Mouse (Mus musculus) embryonic facial prominence, embryonic 11.5 days (tissue): Measurements from ENCODE around the gene Fam169a. TPM values are rescaled to one million over a fixed set of nuclear protein-coding genes. Genes with fewer than 3 reads are reported as not detected.

ENCODE experiments used
- ATAC-seq: fragments of 200-750 bp; cut with Nextera tagmentation; replicated peaks from 2 replicates; pipeline ENCODE4 v1.8.0; 2017; ENCODE audit warnings: low read depth; ENCODE audit not compliant: insufficient number of reproducible peaks, low FRiP score, low TSS enrichment
- DNase-seq: peaks from one replicate; pipeline ENCODE4 v3.0.0-alpha.2; 2015; ENCODE audit warnings: low spot score
- H3K27ac ChIP-seq: fragments of 300-500 bp; sonication (generic); replicated peaks from 2 replicates; pipeline ENCODE4 v1.5.1; 2014; ENCODE audit warnings: mild to moderate bottlenecking, low read depth, low read length, control low read depth
- H3K27me3 ChIP-seq: fragments of 300-500 bp; sonication (generic); 2 replicates; pipeline ENCODE4 v1.6.1; 2014; ENCODE audit warnings: mild to moderate bottlenecking, low read length, moderate library complexity, mixed read lengths; ENCODE audit not compliant: control insufficient read depth, insufficient read depth
- H3K36me3 ChIP-seq: fragments of 300-500 bp; sonication (generic); replicated peaks from 2 replicates; pipeline ENCODE4 v1.6.1; 2014; ENCODE audit warnings: low read depth, mild to moderate bottlenecking, low read length, moderate library complexity, mixed read lengths; ENCODE audit not compliant: control insufficient read depth, insufficient read depth
- H3K4me1 ChIP-seq: fragments of 300-500 bp; sonication (generic); 2 replicates; pipeline ENCODE4 v1.6.1; 2014; ENCODE audit warnings: low read length, mixed read lengths; ENCODE audit not compliant: control insufficient read depth, insufficient read depth
- H3K4me2 ChIP-seq: fragments of 300-500 bp; sonication (generic); 2 replicates; pipeline ENCODE4 v1.6.1; 2014; ENCODE audit warnings: low read depth, mild to moderate bottlenecking, control low read depth, low read length, moderate library complexity
- H3K4me3 ChIP-seq: fragments of 300-500 bp; sonication (generic); 2 replicates; pipeline ENCODE4 v1.5.1; 2014; ENCODE audit warnings: low read depth, low read length, control low read depth
- H3K9ac ChIP-seq: fragments of 300-500 bp; sonication (generic); replicated peaks from 2 replicates; pipeline ENCODE4 v1.6.1; 2014; ENCODE audit warnings: mild to moderate bottlenecking, control low read depth, low read length
- H3K9me3 ChIP-seq: fragments of 300-500 bp; sonication (generic); replicated peaks from 2 replicates; pipeline ENCODE4 v1.6.1; 2016; ENCODE audit warnings: mild to moderate bottlenecking, low read length, inconsistent platforms, mixed read lengths; ENCODE audit not compliant: control insufficient read depth
- WGBS: fragments of 180-500 bp; shearing (Covaris S2); extraction: QIAGEN DNeasy Blood & Tissue Kit; methylation state at CpG from one replicate; pipeline ENCODE4 v1.1.7; 2014; 5-methylcytosine and 5-hydroxymethylcytosine counted together
- polyA plus RNA-seq: library from polyadenylated mRNA; unstranded; fragments of >200 nt; fragmentation: Nextera tagmentation; extraction: Ambion mirVana; gene quantifications from 2 replicates; pipeline ENCODE4 v1.2.1, GENCODE M21; 2014

The Fam169a gene
- 8.9 and 9.1 TPM in 2 replicates for polyA plus RNA-seq

- H3K4me1 ChIP-seq, result no peaks in the 10 kb centered on the region
- no peaks in the 10 kb centered on the region for H3K9me3 ChIP-seq
- H3K4me2 ChIP-seq, result no peak within 1 kb of the TSS
- H3K27ac ChIP-seq, result no peak within 1 kb of the TSS
- DNase-seq (no peak), ATAC-seq (no peak)
- no peaks in the 10 kb centered on the region for H3K36me3 ChIP-seq
- no peak within 1 kb of the TSS for H3K4me3 ChIP-seq
- H3K9ac ChIP-seq, result no peak within 1 kb of the TSS
- no peaks in the 10 kb centered on the region for H3K27me3 ChIP-seq
- 36% methylated on average over 15 of the region's 15 CpGs for WGBS
Observed at GRCm38 (mm10) chr13:97066649-97067550, at the start of gene Fam169a. Gene Fam169a, plus strand, starts transcription at chr13:97067286.

- ATAC-seq (no peak), DNase-seq (no peak)
- Histone ChIP-seq H3K4me2 (no peak overlapping the region), H3K27me3 (no peaks in the 10 kb centered on the region), H3K36me3 (no peaks in the 10 kb centered on the region), H3K27ac (no peak overlapping the region), H3K4me3 (no peak overlapping the region), H3K9me3 (no peaks in the 10 kb centered on the region), H3K4me1 (no peaks in the 10 kb centered on the region), H3K9ac (no peak overlapping the region)
- WGBS, result 82% methylated on average over 3 of the region's 3 CpGs
Observed at GRCm38 (mm10) chr13:97017711-97018110, 49.4 kb upstream of the Fam169a start.

GRCm38 (mm10) chr13:97020122-97020521, 47.0 kb upstream of the Fam169a start:
- Histone ChIP-seq H3K27me3 (no peaks in the 10 kb centered on the region), H3K27ac (no peak overlapping the region), H3K4me1 (no peaks in the 10 kb centered on the region), H3K9me3 (no peaks in the 10 kb centered on the region), H3K36me3 (no peaks in the 10 kb centered on the region), H3K4me3 (no peak overlapping the region), H3K9ac (no peak overlapping the region), H3K4me2 (no peak overlapping the region)
- DNase-seq, result no peak
- WGBS, result 83% methylated on average over 5 of the region's 5 CpGs
- no peak for ATAC-seq

GRCm38 (mm10) chr13:97021906-97022305, 45.2 kb upstream of the Fam169a start:
- DNase-seq (no peak), ATAC-seq (no peak)
- H3K4me1 ChIP-seq, result no peaks in the 10 kb centered on the region
- no peaks in the 10 kb centered on the region for H3K27me3 ChIP-seq
- 50% methylated on average over 4 of the region's 4 CpGs for WGBS
- no peak overlapping the region for H3K27ac ChIP-seq
- no peaks in the 10 kb centered on the region for H3K36me3 ChIP-seq
- no peak overlapping the region for H3K4me2 ChIP-seq
- H3K9ac ChIP-seq, result no peak overlapping the region
- H3K9me3 ChIP-seq, result no peaks in the 10 kb centered on the region
- H3K4me3 ChIP-seq, result no peak overlapping the region

- H3K36me3 ChIP-seq, result no peaks in the 10 kb centered on the region
- DNase-seq (no peak), ATAC-seq (no peak)
- no peak overlapping the region for H3K27ac ChIP-seq
- no peak overlapping the region for H3K9ac ChIP-seq
- H3K4me1 ChIP-seq, result no peaks in the 10 kb centered on the region
- 92% methylated on average over 13 of the region's 13 CpGs for WGBS
- H3K27me3 ChIP-seq, result no peaks in the 10 kb centered on the region
- no peaks in the 10 kb centered on the region for H3K9me3 ChIP-seq
- H3K4me3 ChIP-seq, result no peak overlapping the region
- no peak overlapping the region for H3K4me2 ChIP-seq
Observed at GRCm38 (mm10) chr13:97030075-97030474, 37.0 kb upstream of the Fam169a start.

GRCm38 (mm10) chr13:97034262-97034661, 32.8 kb upstream of the Fam169a start, which contains the start of gene 1700029F12Rik:
Gene 1700029F12Rik, minus strand, starts transcription at chr13:97034362.
- H3K27ac ChIP-seq, result no peak within 1 kb of the TSS
- no peak within 1 kb of the TSS for H3K4me2 ChIP-seq
- no peak for ATAC-seq
- H3K27me3 ChIP-seq, result no peaks in the 10 kb centered on the region
- H3K36me3 ChIP-seq, result no peaks in the 10 kb centered on the region
- H3K9me3 ChIP-seq, result no peaks in the 10 kb centered on the region
- no peak within 1 kb of the TSS for H3K9ac ChIP-seq
- no peak within 1 kb of the TSS for H3K4me3 ChIP-seq
- H3K4me1 ChIP-seq, result no peaks in the 10 kb centered on the region
- DNase-seq, result no peak
- 65% methylated on average over 2 of the region's 2 CpGs for WGBS

GRCm38 (mm10) chr13:97051158-97051557, 15.9 kb upstream of the Fam169a start:
- whole genome bisulfite sequencing, result 82% methylated on average over 6 of the region's 6 CpGs
- no peaks in the 10 kb centered on the region for H3K4me1 ChIP-seq
- DNase-seq, result no peak
- ATAC-seq, result no peak
- no peak overlapping the region for H3K4me3 ChIP-seq
- no peaks in the 10 kb centered on the region for H3K9me3 ChIP-seq
- no peak overlapping the region for H3K27ac ChIP-seq
- no peaks in the 10 kb centered on the region for H3K27me3 ChIP-seq
- no peak overlapping the region for H3K9ac ChIP-seq
- no peaks in the 10 kb centered on the region for H3K36me3 ChIP-seq
- no peak overlapping the region for H3K4me2 ChIP-seq

- H3K4me3 ChIP-seq, result no peak overlapping the region
- H3K9me3 ChIP-seq, result no peaks in the 10 kb centered on the region
Observed at GRCm38 (mm10) chr13:97052667-97053066, 14.4 kb upstream of the Fam169a start.

More at GRCm38 (mm10) chr13:97052667-97053066, 14.4 kb upstream of the Fam169a start:
- DNase-seq (peak; percentile 91), ATAC-seq (no peak)
- H3K36me3 ChIP-seq, result no peaks in the 10 kb centered on the region
- H3K9ac ChIP-seq, result no peak overlapping the region
- no peaks in the 10 kb centered on the region for H3K4me1 ChIP-seq
- H3K4me2 ChIP-seq, result no peak overlapping the region
- no peak overlapping the region for H3K27ac ChIP-seq
- no peaks in the 10 kb centered on the region for H3K27me3 ChIP-seq
- 17% methylated on average over 11 of the region's 11 CpGs for WGBS
